Mouse (Mus musculus) R1 (cell line): ENCODE data around the gene Cuedc2.

ENCODE experiments used
- DNase-seq: peaks from one replicate; pipeline ENCODE4 v3.0.0-alpha.2; 2018; ENCODE audit warnings: low read depth, low spot score

Cuedc2 gene

DNA sequence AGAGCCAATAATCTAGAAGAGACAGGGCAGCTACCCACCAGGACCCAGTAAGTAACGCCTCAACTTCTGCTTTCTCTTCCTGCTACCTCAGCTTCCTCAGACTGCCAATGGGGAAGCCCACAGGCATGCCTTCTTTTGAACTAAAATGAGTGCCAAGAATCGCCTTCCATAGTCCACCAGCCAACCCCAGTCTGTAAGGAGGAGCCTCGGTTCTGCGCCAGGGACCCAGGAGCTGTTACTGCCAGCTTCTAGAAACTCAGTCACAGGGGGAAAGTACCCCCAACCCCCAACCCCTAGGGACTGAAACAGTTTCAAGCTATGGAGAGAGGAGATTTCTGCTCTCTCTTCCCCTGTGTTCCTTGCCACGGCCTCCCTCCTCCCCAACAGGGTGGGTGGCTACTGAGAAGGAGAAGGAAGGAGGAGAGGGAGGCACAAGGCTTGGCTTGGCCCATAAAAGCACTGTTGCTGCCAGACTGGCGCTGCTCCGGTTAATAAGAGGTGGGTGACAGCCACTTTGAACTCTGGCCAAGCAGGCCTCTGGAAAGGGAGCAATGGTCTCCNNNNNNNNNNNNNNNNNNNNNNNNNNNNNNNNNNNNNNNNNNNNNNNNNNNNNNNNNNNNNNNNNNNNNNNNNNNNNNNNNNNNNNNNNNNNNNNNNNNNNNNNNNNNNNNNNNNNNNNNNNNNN, 927 bp upstream of the Cuedc2 start:
- no peak for DNase-seq

DNA sequence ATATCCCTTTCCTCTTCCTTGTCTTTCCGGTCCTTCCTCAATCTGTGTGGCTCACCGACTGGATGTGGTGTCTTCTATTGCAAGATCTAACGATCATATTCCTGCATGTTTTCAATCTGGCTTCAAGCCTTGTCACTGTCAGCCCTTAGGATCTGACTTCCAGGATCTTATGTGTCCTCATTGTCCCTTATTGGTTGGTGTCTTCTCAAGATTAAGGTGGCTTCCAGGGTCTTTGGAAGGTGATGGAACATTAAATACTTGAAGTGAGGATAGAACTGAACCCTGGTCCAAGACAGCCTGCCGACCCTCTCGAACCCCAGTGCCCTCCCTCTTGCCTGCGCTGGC, 412 bp upstream of the Cuedc2 start:
- DNase-seq: no peak

DNA sequence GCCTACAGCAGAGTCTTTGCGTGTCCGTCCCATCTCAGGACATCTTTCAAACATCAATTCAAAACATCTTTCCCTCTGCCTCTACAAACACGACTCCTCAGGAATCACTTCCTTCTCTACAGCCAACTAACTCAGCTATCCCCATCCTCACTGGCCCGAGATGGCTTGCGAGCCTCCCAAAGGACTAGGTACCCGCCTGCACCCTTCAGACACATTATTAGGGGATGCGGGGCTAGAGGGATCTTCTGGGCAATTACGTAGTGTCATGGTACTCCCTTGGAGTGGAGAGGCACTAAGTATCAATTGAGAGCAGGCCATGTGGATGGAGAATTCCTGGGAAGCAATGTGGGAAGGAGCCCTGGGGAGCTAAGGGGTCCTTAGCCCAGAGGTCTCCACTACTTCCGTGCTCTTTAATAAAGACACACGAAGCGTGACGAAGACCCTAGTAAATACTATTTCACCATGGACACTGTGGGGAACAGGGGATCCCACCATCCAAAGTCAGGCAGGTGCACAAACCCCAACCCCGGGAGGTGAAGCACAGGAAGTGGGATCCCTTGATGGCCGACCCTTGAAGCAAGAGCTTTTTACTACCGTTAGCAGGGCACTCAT, 677 bp downstream of the Cuedc2 start:
- no peak for DNase-seq

DNA sequence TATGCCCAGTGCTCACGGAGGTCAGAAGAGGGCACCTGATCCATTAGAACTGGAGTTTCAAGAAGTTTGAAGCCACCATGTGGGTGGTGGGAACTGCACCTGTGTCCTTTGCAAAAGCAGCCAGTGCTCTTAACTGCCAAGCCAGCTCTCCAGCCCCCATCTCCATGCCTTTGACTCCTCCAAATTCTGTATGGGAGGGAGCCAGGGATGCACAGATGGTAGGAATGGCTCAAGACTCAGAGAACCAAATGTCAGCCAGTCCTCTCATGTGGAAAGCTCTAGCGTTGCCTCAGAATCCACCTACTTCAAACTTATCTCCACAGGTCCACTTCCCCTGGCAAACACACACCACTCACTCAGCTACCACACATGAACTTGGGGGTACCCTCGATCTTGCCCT, 4.6 kb downstream of the Cuedc2 start:
- DNase-seq: no peak

DNA sequence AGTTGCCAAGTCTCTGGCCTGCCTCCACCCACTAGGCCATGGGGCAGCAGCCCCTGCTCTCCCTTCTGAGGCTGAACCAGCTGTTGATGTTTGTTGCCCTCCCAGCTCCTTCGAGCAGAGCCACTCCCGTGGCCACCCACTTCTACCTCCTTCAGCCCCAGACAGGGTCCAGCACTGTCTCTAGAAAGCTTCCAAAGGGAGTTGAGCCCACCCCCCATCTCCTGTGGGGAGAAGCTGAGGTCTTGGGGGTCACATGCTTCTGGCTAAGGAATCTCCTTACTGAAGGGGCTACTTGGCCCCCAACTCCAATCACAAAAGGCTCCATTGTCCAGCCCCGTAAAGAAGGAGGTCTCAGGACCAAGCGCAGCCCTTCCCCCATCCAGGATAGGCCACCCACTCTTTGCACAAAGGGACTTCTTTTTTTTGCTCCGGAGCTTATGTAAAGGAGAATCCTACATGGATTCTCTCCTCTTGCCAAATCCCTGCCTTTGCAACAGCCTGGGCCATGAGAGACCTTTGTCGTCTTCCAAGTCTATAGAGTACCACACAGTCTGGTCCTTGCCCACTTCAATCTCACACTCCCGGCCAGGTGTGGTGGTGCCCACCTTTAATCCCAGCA, 5.7 kb downstream of the Cuedc2 start:
- DNase-seq: no peak

DNA sequence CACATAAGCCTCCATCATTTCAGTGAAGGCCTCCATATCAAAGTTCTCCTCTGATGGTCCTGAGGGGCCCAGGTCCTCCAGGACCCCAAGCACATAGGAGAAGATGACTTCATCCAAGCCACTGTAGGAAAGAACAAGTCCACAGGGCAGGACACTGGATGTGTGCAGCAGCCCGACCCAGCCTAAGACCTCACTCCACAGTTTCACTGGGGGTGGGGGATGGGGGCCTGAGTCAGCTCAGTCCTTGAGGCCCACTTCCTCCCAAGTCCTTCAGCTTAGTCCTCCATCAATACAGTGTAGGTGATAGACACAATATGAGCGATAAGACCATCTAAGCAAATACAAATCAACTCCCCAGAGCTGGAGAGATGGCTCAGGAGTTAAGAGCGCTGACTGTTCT, 6.6 kb downstream of the Cuedc2 start:
- DNase-seq: no peak

DNA sequence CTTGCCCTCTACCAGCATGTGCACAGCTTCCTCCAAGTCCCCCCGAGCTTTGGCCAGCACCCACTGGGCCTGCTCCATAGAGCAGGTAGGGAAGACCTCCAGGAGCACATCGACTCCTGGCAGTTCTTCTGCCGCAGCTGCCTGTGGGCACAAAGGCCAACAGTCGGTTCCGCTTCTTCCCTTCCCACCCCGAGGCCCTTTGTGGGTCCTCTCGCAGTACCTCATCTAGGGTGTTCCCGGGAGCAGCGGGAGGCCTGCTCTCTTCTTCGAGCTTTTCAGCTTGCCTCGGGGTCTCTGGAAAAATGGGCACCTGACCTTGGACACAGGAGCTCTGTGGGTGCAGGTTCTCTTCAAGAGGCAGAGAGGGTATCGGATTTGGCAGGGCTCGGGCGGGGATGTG, 7.2 kb downstream of the Cuedc2 start:
- no peak for DNase-seq

DNA sequence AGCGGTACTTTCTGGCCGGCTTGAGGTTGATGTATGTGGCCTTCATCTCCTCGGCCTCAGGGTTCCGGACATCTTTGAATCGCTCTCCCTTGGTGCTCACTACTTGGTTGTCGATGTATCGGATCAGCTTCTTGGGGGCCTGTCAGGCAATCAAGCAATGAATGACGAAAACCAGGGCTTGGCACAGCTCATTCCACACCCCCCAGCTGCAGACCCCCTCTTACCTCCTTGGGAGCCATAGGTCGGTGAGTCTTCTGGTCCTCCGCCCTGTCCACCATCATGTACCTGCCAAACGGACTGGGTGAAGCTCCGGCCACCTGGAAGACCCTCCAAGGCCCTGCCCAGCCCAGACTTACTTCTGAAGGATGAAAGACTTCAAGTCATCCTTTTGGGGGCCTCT, 7.8 kb downstream of the Cuedc2 start:
- DNase-seq: no peak

DNA sequence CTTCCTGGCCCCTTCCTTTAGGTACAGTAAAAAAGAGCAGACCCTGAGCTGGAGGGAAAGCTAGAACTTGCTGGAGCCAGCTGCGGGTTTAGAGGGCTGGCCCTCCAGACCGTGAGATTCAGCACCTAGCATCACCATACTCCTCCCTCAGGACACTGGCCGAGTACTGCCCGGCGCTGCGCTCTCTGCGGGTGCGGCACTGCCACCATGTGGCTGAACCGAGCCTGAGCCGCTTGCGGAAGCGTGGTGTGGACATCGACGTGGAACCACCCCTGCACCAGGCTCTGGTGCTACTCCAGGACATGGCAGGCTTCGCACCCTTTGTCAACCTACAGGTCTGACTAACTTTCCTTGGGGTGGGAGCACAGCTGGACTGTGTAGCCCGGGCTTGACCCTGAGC, 8.6 kb downstream of the Cuedc2 start:
- peak; percentile 75 for DNase-seq

DNA sequence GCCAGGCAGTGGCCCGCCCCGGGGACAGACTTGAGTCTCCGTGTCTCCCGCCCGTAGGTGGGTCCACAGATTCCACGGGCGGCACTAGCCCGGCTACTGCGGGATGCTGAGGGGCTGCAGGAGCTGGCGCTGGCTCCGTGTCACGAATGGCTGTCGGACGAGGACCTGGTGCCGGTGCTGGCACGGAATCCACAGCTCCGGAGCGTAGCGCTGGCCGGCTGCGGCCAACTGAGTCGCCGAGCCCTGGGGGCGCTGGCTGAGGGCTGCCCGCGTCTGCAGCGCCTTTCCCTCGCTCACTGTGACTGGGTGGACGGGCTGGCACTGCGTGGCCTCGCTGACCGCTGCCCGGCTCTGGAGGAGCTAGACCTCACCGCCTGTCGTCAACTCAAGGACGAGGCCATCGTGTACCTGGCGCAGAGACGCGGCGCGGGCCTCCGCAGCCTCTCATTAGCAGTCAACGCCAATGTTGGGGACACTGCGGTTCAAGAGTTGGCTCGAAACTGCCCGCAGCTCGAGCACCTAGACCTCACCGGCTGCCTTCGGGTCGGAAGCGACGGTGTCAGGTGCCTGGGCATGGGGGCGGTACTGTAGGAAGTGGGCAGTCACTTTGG, 9.4 kb downstream of the Cuedc2 start:
- DNase-seq: no peak

DNA sequence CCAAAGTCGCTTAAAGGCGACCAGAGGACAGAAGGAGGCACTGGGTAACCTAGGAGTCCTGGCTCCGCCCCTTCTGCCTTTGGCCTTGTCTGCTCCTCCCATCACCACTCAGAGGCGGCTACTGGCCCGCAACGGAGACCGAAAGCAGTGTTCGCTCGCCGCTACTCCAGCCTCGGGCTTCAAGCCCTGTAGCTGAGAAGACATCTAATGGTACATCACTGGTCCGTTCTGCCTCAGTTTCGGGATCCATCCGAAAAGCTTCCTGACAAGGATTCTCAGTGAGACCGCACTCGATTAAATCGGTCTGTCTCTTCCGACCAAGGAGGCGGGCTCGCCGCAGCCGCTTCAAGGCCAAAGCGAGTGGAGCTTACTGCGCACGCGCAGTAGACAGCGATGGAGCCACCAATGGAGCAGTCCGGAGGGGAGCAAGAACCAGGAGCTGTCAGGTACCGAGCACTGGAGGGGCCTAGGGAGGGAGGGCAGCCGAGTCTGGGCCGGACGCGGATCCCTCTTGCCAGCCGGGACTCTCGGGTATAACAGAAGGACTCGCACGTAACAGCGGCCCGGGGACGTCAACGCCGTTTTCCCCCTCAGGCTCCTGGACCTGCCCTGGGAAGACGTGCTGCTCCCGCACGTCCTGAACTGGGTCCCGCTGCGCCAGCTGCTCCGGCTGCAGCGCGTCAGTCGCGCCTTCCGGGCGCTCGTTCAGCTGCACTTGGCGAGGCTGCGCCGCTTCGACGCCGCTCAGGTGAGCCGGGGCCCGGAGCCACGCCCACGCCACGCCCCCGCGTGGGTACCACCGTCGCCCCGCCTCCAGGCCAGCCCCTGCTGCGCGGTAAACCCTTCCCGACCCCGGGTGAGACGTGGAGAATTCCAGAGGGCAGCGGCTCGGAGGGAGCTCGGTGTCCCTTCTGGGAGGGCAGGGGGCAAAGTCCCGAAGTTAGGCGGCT, 10.1 kb downstream of the Cuedc2 start, which contains the start of gene Fbxl15:
Fbxl15 (plus strand) TSS at position 104 of the 950 bp plus-strand sequence.
- peak; percentile 98 for DNase-seq

DNA sequence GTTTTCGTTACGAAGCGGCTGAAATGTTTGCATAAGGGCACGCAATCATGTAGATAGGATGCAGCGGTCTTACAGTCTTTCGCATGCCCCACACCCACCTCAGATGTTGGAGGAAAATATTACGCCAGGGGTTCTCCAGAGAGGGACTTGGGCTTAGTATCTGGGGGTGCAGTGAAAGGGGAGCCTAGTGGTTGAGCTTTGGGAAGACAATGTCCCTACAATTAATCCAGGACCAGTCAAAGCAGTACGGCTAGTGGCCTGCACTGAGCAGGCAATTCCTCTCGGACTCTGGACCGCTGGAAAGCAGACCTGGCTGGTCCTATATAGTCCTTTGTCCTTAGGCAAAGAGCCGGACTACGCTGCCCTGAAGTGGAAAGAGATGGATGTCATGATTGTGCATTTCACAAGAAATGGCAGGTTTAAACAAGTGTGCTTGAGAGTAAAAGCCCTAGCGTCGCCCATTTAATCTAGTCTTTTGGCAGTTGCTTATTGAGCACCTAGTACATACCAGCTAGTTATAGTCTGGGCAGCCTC, 10.9 kb downstream of the Cuedc2 start:
- no peak for DNase-seq

DNA sequence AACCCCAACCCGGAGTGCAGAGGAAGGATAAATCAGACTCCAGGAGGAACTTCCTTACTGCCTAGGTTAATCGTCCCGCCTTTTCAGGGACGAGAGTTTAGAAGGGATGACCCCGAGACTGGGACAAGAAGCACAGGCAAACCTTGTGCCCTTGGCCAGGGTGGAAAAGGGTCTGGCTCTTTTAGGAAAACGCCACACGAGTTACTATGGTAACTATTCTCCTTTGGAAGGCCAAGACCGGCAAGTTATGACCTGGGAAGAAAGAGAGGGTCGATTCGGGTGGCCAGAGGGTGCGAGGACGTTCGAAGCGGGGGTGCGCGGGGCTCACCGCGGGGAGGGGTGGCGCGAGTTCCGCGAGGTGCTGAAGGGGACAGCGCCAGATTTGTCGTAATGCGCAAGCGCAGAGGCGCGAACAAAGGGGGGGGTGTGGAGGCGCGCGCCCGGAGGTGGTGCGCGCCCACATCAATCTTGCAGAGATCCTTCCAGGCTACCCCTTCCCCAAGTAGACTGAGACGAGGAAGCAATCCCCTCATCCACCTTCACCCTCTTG, 11.7 kb downstream of the Cuedc2 start, which contains the start of gene Psd:
Psd (minus strand) TSS at position 401 of the 550 bp plus-strand sequence.
- DNase-seq: peak; percentile 70

DNA sequence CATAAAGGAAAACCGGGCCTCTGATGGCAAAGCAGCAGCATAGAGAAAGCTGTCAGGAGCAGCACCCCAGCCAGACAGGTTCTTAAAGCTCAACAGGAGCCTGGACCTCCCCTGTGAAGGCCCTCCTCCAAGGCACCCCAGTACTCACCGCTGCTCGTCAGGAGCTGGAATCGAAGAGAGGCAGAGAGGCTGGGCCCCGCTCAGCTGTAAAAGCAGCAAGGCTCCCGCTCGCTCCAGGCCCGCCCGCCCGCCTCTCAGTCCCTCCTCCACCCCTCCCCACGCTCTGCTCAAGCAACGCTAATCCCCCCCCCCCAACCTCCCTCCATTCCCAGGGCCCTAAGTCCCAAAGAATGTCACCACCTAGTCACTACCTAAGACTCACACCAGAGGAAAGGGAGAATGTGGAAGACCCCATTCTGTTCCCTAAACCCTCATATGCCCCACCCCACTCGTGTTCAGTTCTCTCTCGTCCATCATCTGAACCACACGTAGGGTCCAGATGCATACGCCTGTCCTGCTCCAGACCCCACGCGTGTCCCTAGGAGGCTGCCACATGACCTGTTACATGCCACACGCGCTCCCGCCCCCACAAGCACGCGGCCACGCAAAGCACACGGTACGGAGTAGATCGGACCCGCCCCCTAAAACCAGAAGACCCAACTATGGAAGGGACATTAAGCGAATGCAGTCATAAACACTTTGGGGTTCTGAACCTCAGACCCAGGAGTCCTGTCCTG, 12.3 kb downstream of the Cuedc2 start:
- no peak for DNase-seq

DNA sequence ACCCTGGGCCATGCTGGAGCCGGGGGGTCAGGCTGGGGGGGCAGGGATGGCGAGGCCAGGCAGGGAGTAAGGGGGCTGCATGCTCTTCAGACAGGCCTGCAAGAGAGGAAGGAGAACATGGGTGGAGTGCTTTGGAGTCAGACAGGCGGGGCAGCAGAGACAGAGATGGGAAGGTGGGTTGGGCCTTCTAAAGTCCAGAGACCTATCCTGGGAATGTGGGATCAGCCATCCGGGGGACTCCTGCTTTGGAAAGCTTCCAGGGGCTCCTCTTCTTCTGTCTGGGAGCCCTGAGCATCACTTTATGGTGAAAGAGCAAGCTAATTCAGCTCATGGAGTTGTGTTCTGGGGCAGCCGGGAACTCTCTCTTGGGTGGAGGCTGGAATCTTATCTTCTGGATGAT, 13.6 kb downstream of the Cuedc2 start:
- DNase-seq: no peak

DNA sequence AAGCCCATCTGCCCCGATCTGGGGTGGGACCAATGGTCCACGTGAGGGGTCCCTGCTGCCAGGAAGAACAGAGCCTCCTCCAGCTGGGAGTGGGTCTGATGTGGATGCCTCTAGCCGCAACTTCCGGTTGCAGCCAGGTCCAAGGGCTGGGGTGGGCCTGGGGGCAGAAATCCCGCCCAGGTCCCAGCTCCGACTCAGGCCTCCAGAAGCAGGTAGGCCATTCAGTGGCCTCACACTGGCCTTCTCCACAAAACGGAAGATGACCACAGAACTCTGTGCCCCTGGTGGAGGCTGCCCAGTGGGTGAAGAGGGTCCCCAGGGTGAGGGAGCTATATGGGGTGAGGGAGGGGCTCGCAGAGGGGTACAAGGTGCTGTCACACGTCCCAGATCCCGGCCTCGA, 14.1 kb downstream of the Cuedc2 start:
- no peak for DNase-seq

DNA sequence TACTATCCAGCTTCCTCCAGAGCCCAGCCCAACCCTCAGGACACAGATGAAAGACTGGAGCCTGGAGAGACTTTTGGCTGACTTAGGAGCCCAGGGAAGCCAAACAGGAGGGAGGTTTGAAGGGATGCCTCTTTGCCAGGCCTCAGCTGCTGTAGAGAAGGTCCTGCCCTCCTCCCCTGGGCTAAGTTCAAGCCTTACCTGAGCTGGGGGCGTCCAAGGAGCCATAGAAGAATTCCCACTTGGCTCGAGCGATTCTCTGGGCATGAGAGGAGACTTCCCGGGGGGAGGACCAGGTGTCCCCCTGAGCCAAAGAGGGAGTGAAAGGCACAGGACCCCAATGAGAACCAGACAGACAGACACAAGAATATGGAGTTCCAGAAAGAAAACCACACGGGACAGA, 14.8 kb downstream of the Cuedc2 start:
- no peak for DNase-seq

DNA sequence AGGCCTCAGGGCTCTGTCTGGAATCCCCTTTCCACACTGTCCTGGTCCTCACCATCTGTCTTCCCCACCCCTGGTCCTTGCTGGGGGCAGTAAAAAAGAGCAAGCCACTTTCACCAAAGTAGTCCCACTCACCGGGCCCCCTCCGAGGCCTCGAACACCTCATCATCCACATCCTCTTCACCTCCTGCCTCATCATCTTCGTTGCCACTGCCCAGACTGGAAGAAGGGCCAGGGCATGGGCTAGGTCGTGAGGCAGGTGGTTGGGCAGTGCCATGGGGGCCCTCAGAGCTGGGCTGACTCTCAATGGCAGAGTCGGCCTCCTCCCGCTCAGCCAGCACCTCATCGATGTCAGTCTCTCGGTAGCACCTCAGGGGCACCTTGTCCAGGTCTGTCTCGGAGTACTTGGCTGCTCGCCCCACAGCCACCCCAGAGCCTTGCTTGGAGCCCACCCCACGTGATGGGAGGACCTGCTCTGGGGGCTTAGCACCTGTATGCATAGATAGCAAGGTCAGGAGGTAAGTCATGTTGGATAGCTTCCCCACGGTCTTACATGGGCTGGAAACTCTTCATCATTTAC, 15.4 kb downstream of the Cuedc2 start:
- DNase-seq: no peak

DNA sequence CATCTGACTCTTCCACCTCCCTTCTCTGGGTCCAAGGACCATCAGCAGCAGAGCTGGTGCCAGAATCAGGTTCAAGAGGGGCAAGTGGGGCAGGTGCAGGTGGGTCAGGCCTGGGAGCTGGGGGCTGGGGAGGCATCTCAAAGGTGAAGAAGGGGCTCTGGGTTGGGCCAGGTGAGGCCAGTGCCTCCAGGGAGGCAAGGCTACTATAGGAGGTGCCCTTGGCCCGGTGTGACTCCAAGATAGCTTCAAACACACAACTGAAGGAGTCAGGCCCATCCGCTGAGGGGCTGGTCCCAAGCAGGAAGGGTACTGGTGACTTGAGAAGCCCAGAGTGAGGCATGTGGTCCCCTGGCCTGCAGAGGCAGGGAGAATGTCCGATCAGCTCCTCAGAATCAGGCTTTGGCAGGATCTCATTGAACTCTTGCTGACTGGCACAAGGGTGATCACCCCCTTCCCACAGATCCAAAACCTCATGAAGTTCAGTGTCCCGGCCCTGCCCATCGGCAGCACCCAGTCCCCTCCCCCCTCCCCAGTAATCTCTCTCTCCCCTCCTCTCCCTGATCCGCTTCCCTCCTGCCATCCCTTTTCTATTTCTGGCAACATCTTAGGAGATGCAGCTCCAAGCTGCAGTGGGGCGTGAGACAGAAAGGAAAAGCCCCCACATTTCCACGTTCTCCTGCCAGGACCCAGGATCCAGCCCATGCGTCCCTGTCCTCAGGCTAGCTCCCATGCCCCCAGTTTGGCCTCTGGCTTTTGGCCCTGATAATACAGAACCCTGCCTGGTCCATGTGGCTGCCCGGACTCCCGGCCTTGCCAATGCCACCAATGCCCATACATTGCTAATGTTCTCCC, 16.1 kb downstream of the Cuedc2 start:
- DNase-seq: no peak
